18 mouse cellular contexts compared by ENCODE assay signal in the genomic region with DNA sequence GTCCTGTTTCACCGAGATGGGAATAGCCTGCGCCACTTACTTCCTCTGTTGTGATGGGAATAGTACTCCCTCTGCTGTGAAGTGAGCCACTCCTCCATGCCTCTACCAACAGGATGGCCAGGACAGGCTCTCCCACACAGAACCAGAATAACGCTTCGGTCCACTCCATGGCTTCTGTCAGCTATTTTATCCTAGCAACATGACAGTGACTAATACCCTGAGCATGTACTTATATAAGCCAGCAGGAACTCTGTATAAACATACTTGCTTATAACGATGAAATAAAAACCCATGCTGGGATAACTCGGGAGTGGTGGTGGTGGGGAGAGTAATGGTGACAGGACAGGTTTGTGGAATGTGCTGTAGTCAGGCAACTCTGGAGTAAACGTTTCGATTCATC. TPM values are rescaled to one million over a fixed set of nuclear protein-coding genes. Genes with fewer than 3 reads are reported as not detected.
DNase-seq lines count a peak whose midpoint lies in the region; ATAC-seq and TF ChIP-seq lines count a peak whose summit lies in the region.
"Had no signal": no experiment of that assay in that cellular context is flagged by ENCODE, and none has a peak within 500 bp of the region (broad histone marks: within the 10 kb centered on the region; RNA-seq: fewer than 3 reads in every experiment).

No protein-coding gene starts in this region.

- no peak for ATAC-seq in heart, embryonic 12.5 days (ENCODE audit: insufficient number of reproducible peaks, low FRiP score)
- ATAC-seq in heart, embryonic 11.5 days (replicated peaks; ENCODE audit: insufficient number of reproducible peaks, low FRiP score, low TSS enrichment), result no peak
- peak; percentile 60 for ATAC-seq in Patski
- peak; percentile 53 for ATAC-seq in stomach, postnatal 0 days (ENCODE audit: low FRiP score, low TSS enrichment)
- ATAC-seq in forebrain, postnatal 0 days, result no peak
- ATAC-seq: midbrain, embryonic 13.5 days had no signal

- in situ Hi-C loops in Patski (cut with MboI; ENCODE audit: low pct_unique_long_range_greater_than_20kb), result no loop called here

- CTCF ChIA-PET in Patski (lab: Charles Lee), result interaction anchor here (2.3 kb wide), 1 partner anchor 11 kb away, joined by 7 read pairs; no protein-coding TSS in a partner anchor

- H3K27ac ChIP-seq in heart, embryonic 12.5 days (ENCODE audit: poor library complexity, severe bottlenecking), result no peak overlapping the region
- H3K27ac ChIP-seq in heart, embryonic 11.5 days (ENCODE audit: low read depth, low read length), result no peak overlapping the region
- 0 out of 2 replicates have a peak overlapping the region, but pooled peaks have one; percentile 13 for H3K27ac ChIP-seq in stomach, postnatal 0 days (replicated peaks)
- H3K27ac ChIP-seq in forebrain, postnatal 0 days (ENCODE audit: low read depth, low read length), result no peak overlapping the region
- H3K27ac ChIP-seq: limb, embryonic 15.5 days; macrophage; midbrain, embryonic 13.5 days had no signal

- intact Hi-C loops in left cerebral cortex, postnatal 25 days (cut with DNase I), result no loop called here
- intact Hi-C loops in left cerebral cortex, postnatal 10 days (cut with DNase I), result loop anchor here (10.0 kb wide), 1 partner anchor 211 kb away; the partner anchor contains the start of gene Fam171a2

- POLR2A ChIA-PET in Patski (lab: Charles Lee), result interaction anchor here (1.1 kb wide), 1 partner anchor 8 kb away, joined by 3 read pairs; no protein-coding TSS in a partner anchor

- no peak overlapping the region for H3K4me2 ChIP-seq in heart, embryonic 12.5 days
- no peak overlapping the region for H3K4me2 ChIP-seq in heart, embryonic 11.5 days
- no peak overlapping the region for H3K4me2 ChIP-seq in stomach, postnatal 0 days (replicated peaks; ENCODE audit: low read depth)
- no peak overlapping the region for H3K4me2 ChIP-seq in forebrain, postnatal 0 days (ENCODE audit: low read depth)
- H3K4me2 ChIP-seq: limb, embryonic 15.5 days; midbrain, embryonic 13.5 days had no signal

- no peaks in the 10 kb centered on the region for H3K27me3 ChIP-seq in heart, embryonic 12.5 days (replicated peaks)
- no peaks in the 10 kb centered on the region for H3K27me3 ChIP-seq in heart, embryonic 11.5 days (ENCODE audit: control insufficient read depth, insufficient read depth, low read length)
- H3K27me3 ChIP-seq in Patski, result no peaks in the 10 kb centered on the region
- H3K27me3 ChIP-seq in stomach, postnatal 0 days (ENCODE audit: control insufficient read depth, insufficient read depth, low read length), result no peaks in the 10 kb centered on the region
- no peaks in the 10 kb centered on the region for H3K27me3 ChIP-seq in forebrain, postnatal 0 days (ENCODE audit: insufficient read depth, low read length)
- H3K27me3 ChIP-seq: limb, embryonic 15.5 days; midbrain, embryonic 13.5 days had no signal

- DNase-seq in left cerebral cortex, postnatal 25 days (ENCODE audit: low spot score in 2 of 2), result peak; percentile 15 to 76
- no peak for DNase-seq in left cerebral cortex, postnatal 10 days (ENCODE audit: extremely low spot score in 1 of 2, low spot score in 2 of 2)
- peak; percentile 38 for DNase-seq in Patski (ENCODE audit: low read depth, low spot score)
- no peak for DNase-seq in stomach, postnatal 0 days (ENCODE audit: low spot score)
- DNase-seq in forebrain, postnatal 0 days, result no peak
- DNase-seq: adrenal gland, postnatal 10 days; cerebellum, adult 8-10 months; gastrocnemius, postnatal 10 days; lung, adult 18-20 months; thymus, postnatal 25 days had no signal

- no peaks in the 10 kb centered on the region for H3K4me1 ChIP-seq in heart, embryonic 12.5 days (replicated peaks)
- no peaks in the 10 kb centered on the region for H3K4me1 ChIP-seq in heart, embryonic 11.5 days (ENCODE audit: control insufficient read depth, insufficient read depth, low read length)
- no peaks in the 10 kb centered on the region for H3K4me1 ChIP-seq in stomach, postnatal 0 days (replicated peaks; ENCODE audit: control insufficient read depth, insufficient read depth)
- H3K4me1 ChIP-seq in forebrain, postnatal 0 days (ENCODE audit: insufficient read depth), result no peaks in the 10 kb centered on the region
- H3K4me1 ChIP-seq: midbrain, embryonic 13.5 days had no signal

- TF ChIP-seq EP300 in stomach, postnatal 0 days (optimal IDR thresholded peaks at IDR 0.05), result no peak

- WGBS in heart, embryonic 12.5 days, result 59% methylated on average over 8 of the region's 8 CpGs
- 56% methylated on average over 8 of the region's 8 CpGs for WGBS in heart, embryonic 11.5 days (ENCODE audit: insufficient replicate concordance)
- 40% methylated on average over 8 of the region's 8 CpGs for WGBS in stomach, postnatal 0 days
- 80% methylated on average over 8 of the region's 8 CpGs for WGBS in forebrain, postnatal 0 days

- no peak for TF ChIP-seq CTCF in Patski (IDR thresholded peaks at IDR 0.05)
- TF ChIP-seq CTCF in stomach, postnatal 0 days (IDR thresholded peaks at IDR 0.05; ENCODE audit: low read depth), result no peak
- TF ChIP-seq CTCF in forebrain, postnatal 0 days (IDR thresholded peaks at IDR 0.05; ENCODE audit: low read depth), result no peak

- no peaks in the 10 kb centered on the region for H3K36me3 ChIP-seq in heart, embryonic 12.5 days
- H3K36me3 ChIP-seq in heart, embryonic 11.5 days (ENCODE audit: control insufficient read depth, insufficient read depth, low read length), result no peaks in the 10 kb centered on the region
- no peaks in the 10 kb centered on the region for H3K36me3 ChIP-seq in stomach, postnatal 0 days (ENCODE audit: control insufficient read depth, insufficient read depth, low read length)
- H3K36me3 ChIP-seq in forebrain, postnatal 0 days (ENCODE audit: insufficient read depth), result no peaks in the 10 kb centered on the region
- H3K36me3 ChIP-seq: limb, embryonic 15.5 days; midbrain, embryonic 13.5 days had no signal

- no peak overlapping the region for H3K4me3 ChIP-seq in heart, embryonic 12.5 days
- H3K4me3 ChIP-seq in heart, embryonic 11.5 days (ENCODE audit: low read depth, low read length), result no peak overlapping the region
- H3K4me3 ChIP-seq in stomach, postnatal 0 days (ENCODE audit: low read depth, low read length), result no peak overlapping the region
- H3K4me3 ChIP-seq in forebrain, postnatal 0 days (ENCODE audit: low read depth, low read length), result no peak overlapping the region
- H3K4me3 ChIP-seq: limb, embryonic 15.5 days; midbrain, embryonic 13.5 days had no signal

- no peaks in the 10 kb centered on the region for H3K9me3 ChIP-seq in heart, embryonic 12.5 days (replicated peaks)
- no peaks in the 10 kb centered on the region for H3K9me3 ChIP-seq in heart, embryonic 11.5 days (replicated peaks; ENCODE audit: control insufficient read depth, low read length)
- no peaks in the 10 kb centered on the region for H3K9me3 ChIP-seq in stomach, postnatal 0 days (ENCODE audit: control insufficient read depth, low read length)
- no peaks in the 10 kb centered on the region for H3K9me3 ChIP-seq in forebrain, postnatal 0 days (ENCODE audit: low read length)
- H3K9me3 ChIP-seq: limb, embryonic 15.5 days; midbrain, embryonic 13.5 days had no signal

- H3K9ac ChIP-seq in heart, embryonic 12.5 days, result peak overlapping the region; percentile 28; the same call in 1 of the 2 replicates
- no peak overlapping the region for H3K9ac ChIP-seq in heart, embryonic 11.5 days (ENCODE audit: low read depth, low read length)
- H3K9ac ChIP-seq in stomach, postnatal 0 days (ENCODE audit: low read length), result no peak overlapping the region
- H3K9ac ChIP-seq in forebrain, postnatal 0 days, result no peak overlapping the region
- H3K9ac ChIP-seq: limb, embryonic 15.5 days; midbrain, embryonic 13.5 days had no signal

RNA-seq across cellular contexts. Expression of gene Meioc, which starts 7.6 kb away (rescaled TPM):
- 1.6 and 2.0 TPM in 2 replicates for polyA plus RNA-seq in heart, embryonic 12.5 days (2016; fragmentation: Nextera tagmentation; extraction: Ambion mirVana)
- 0.96 and 1.1 TPM in 2 replicates for polyA plus RNA-seq in heart, embryonic 11.5 days (2014; fragmentation: Nextera tagmentation; extraction: Ambion mirVana)
- total RNA-seq in left cerebral cortex, postnatal 25 days (2021), result not detected
- not detected for total RNA-seq in left cerebral cortex, postnatal 10 days (2021)
- polyA plus RNA-seq in Patski (2021), result 0.09 TPM
- 0.23 and 0.39 TPM in 2 replicates for polyA plus RNA-seq in stomach, postnatal 0 days (2015; fragmentation: Nextera tagmentation; extraction: Ambion mirVana)
- not detected in 2 replicates for total RNA-seq in forebrain, postnatal 0 days (2014; rRNA removed)
- polyA plus RNA-seq in forebrain, postnatal 0 days (2015; fragmentation: Nextera tagmentation; extraction: Ambion mirVana), result 0.08 and 0.10 TPM in 2 replicates
- total RNA-seq: adrenal gland, postnatal 10 days; gastrocnemius, postnatal 10 days; heart, postnatal 25 days; layer of hippocampus, adult 18-20 months; left cerebral cortex, adult 18-20 months had no signal
- polyA plus RNA-seq: macrophage had no signal

RNA-seq across cellular contexts. Expression of gene Ccdc43, which starts 41.7 kb away (rescaled TPM):
- 46.4 and 46.5 TPM in 2 replicates for polyA plus RNA-seq in heart, embryonic 12.5 days (2016; fragmentation: Nextera tagmentation; extraction: Ambion mirVana)
- 39.5 and 41.8 TPM in 2 replicates for polyA plus RNA-seq in heart, embryonic 11.5 days (2014; fragmentation: Nextera tagmentation; extraction: Ambion mirVana)
- 10 to 100 TPM; 28.2 to 30.3 TPM for total RNA-seq in left cerebral cortex, postnatal 25 days (2021)
- total RNA-seq in left cerebral cortex, postnatal 10 days (2021), result 10 to 100 TPM; 27.2 to 32.5 TPM
- polyA plus RNA-seq in Patski (2021), result 41.4 TPM
- 19.0 and 20.8 TPM in 2 replicates for polyA plus RNA-seq in stomach, postnatal 0 days (2015; fragmentation: Nextera tagmentation; extraction: Ambion mirVana)
- 33.6 and 36.9 TPM in 2 replicates for total RNA-seq in forebrain, postnatal 0 days (2014; rRNA removed)
- polyA plus RNA-seq in forebrain, postnatal 0 days (2015; fragmentation: Nextera tagmentation; extraction: Ambion mirVana), result 32.1 and 36.6 TPM in 2 replicates

RNA-seq across cellular contexts. Expression of gene Fzd2, which starts 51.7 kb away (rescaled TPM):
- 32.0 and 33.8 TPM in 2 replicates for polyA plus RNA-seq in heart, embryonic 12.5 days (2016; fragmentation: Nextera tagmentation; extraction: Ambion mirVana)
- 23.9 and 25.0 TPM in 2 replicates for polyA plus RNA-seq in heart, embryonic 11.5 days (2014; fragmentation: Nextera tagmentation; extraction: Ambion mirVana)
- 10 to 100 TPM in 1 of 2 experiments, 1 to 10 TPM in 1; 9.3 to 11.3 TPM for total RNA-seq in left cerebral cortex, postnatal 25 days (2021)
- 10 to 100 TPM in 1 of 2 experiments, 1 to 10 TPM in 1; 6.7 to 11.0 TPM for total RNA-seq in left cerebral cortex, postnatal 10 days (2021)
- 16.9 TPM for polyA plus RNA-seq in Patski (2021)
- polyA plus RNA-seq in stomach, postnatal 0 days (2015; fragmentation: Nextera tagmentation; extraction: Ambion mirVana), result 10.2 and 11.8 TPM in 2 replicates
- 12.0 and 15.2 TPM in 2 replicates for total RNA-seq in forebrain, postnatal 0 days (2014; rRNA removed)
- polyA plus RNA-seq in forebrain, postnatal 0 days (2015; fragmentation: Nextera tagmentation; extraction: Ambion mirVana), result 4.5 and 4.6 TPM in 2 replicates
- polyA plus RNA-seq: macrophage had no signal

Comparison
In these comparisons a context has a peak if more than half of its experiments do, and no peak if none do; other contexts are left out.
1. DNase-seq: peak in left cerebral cortex, postnatal 25 days (2 of 2) and Patski (single experiment); none in left cerebral cortex, postnatal 10 days (0 of 2), stomach, postnatal 0 days (single experiment) and forebrain, postnatal 0 days (single experiment).
2. ATAC-seq: peak in Patski (single experiment) and stomach, postnatal 0 days (single experiment); none in heart, embryonic 12.5 days (single experiment), heart, embryonic 11.5 days (single experiment) and forebrain, postnatal 0 days (single experiment).